Mouse (Mus musculus): ENCODE data around the gene Dnajb12. TPM values are rescaled to one million over a fixed set of nuclear protein-coding genes. Genes with fewer than 3 reads are reported as not detected.
A peak's percentile ranks its signal among the peaks of the same experiment; 100 is the strongest.

Gene Dnajb12
- polyA plus RNA-seq (2016; fragmentation: Nextera tagmentation; extraction: Ambion mirVana): 28.8 and 32.0 TPM in 2 replicates

DNA sequence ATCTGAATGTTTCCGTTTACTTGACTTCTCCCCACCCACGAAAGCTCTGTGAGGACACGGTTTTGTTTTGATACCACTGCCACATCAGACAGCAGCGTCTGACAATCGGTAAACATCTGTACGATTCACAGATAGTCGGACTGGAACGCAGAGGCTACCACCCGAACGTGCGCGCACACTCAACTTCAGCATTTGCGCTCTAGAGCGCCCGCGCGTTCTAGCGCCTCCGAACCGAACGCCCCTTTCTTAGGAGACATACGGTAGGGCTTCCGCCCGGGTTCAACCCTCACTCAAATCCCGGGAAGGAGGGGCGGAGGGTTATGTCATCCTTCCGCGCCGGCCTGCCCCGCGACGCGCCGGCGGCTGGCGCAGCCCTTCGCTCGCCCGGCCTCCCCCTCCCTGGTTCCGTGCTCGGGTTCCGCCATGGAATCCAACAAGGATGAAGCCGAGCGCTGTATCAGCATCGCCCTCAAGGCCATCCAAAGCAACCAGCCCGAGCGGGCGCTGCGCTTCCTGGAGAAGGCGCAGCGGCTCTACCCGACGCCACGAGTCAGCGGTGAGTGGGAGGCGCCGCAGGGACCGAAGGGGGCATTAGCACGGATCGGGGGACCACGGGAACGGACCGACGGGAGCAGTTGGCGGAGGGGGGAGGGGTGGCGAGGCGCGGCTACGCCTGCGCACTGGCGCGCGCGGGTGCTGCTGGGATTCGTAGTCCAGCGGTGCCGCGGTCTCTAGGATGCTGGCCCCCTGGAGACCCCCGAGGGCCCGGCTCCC, at the start of gene Dnajb12:
Gene Dnajb12, plus strand, starts transcription at position 302 of the 774 bp plus-strand sequence.
- H3K36me3 ChIP-seq: peaks cover 5% of the 10 kb centered on the region; the same call in 1 of the 2 replicates
- H3K4me3 ChIP-seq: peak within 1 kb of the TSS; percentile 84
- under 1% methylated on average over 80 of the region's 80 CpGs for WGBS
- peaks cover 20% of the 10 kb centered on the region for H3K4me1 ChIP-seq
- peak within 1 kb of the TSS; percentile 99 for H3K27ac ChIP-seq
- peak; percentile 96 for DNase-seq (ENCODE audit: low spot score)
- no peaks in the 10 kb centered on the region for H3K9me3 ChIP-seq
- H3K27me3 ChIP-seq (ENCODE audit: insufficient read depth, poor library complexity, severe bottlenecking): no peaks in the 10 kb centered on the region

GRCm38 (mm10) chr10:59829886-59830285, 49.5 kb upstream of the Dnajb12 start:
- 93% methylated on average over 6 of the region's 6 CpGs for WGBS
- Histone ChIP-seq H3K4me1 (0 out of 2 replicates have a peak, but pooled peaks cover 9% of the 10 kb centered on the region), H3K36me3 (peaks cover 49% of the 10 kb centered on the region), H3K27ac (no peak overlapping the region), H3K27me3 (ENCODE audit: insufficient read depth, poor library complexity, severe bottlenecking) (no peaks in the 10 kb centered on the region), H3K9me3 (no peaks in the 10 kb centered on the region), H3K4me3 (no peak overlapping the region)
- no peak for DNase-seq (ENCODE audit: low spot score)

DNA sequence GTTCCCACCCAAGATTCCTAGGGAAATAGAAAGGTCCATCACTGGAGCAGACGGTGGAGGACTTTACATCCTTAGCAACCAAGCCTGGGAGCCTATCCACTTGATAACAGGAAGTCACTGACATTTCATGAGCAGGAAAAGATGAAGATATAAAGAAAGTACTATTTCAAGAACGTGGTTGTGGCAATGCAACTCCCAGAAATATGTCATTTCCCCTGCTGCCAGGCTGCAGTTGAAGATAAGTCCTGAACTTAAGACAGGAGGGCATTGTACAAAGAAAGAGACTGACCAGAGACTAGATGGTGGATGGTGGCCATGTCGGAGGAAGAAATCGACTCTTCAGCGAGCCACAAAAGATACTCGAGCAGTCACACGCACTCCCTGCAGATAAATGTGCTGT, 47.4 kb upstream of the Dnajb12 start:
- 65% methylated on average over 7 of the region's 7 CpGs for WGBS
- Histone ChIP-seq H3K27me3 (ENCODE audit: insufficient read depth, poor library complexity, severe bottlenecking) (no peaks in the 10 kb centered on the region), H3K27ac (no peak overlapping the region), H3K4me1 (0 out of 2 replicates have a peak, but pooled peaks cover 2% of the 10 kb centered on the region), H3K4me3 (no peak overlapping the region), H3K36me3 (peaks cover 50% of the 10 kb centered on the region), H3K9me3 (no peaks in the 10 kb centered on the region)
- DNase-seq (ENCODE audit: low spot score): no peak

DNA sequence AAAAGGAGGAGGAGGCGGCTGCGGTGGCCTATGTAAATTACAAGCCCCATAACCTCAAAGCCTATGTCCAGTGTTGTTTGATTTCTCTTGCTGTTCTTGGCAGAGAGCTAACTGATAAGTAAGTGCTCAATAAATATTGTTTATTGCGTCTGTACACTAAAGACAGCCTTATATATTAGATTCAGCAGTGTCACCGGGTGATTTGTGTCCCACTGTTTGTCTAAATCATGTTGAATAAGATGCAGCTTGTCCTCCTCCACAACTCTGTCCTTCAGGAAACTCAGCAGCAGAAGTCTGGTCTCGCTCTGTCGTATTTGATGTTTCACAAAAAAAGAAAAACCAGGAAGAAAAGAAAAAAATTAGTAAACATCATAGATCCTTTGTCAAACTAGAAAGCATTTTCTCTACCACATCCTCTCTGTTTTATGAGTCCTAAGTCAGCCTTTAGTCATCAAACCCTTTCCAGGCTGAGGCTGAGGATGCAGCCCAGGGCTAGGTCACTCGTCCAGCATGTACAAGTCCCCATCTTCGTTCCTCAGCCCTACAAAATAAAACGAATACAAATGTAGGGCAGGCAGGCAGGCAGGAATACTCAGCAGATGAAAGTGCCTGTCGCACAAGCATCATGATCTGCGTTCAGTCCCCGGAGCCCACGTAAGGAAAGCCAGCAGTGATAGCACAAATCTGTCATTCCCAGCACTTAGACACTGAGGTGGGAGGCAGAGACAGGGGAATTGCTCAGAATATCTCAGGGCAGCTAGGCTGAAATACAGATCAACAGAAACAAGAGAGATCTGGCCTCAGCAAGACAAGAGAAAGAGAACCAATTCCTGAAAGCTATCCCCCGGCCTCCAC, 43.8 kb upstream of the Dnajb12 start:
- 0 out of 2 replicates have a peak, but pooled peaks cover 2% of the 10 kb centered on the region for H3K4me1 ChIP-seq
- H3K27me3 ChIP-seq (ENCODE audit: insufficient read depth, poor library complexity, severe bottlenecking): no peaks in the 10 kb centered on the region
- no peak overlapping the region for H3K4me3 ChIP-seq
- WGBS: 79% methylated on average over 14 of the region's 14 CpGs
- peaks cover 19% of the 10 kb centered on the region for H3K36me3 ChIP-seq
- H3K9me3 ChIP-seq: no peaks in the 10 kb centered on the region
- DNase-seq (ENCODE audit: low spot score): no peak
- no peak overlapping the region for H3K27ac ChIP-seq

DNA sequence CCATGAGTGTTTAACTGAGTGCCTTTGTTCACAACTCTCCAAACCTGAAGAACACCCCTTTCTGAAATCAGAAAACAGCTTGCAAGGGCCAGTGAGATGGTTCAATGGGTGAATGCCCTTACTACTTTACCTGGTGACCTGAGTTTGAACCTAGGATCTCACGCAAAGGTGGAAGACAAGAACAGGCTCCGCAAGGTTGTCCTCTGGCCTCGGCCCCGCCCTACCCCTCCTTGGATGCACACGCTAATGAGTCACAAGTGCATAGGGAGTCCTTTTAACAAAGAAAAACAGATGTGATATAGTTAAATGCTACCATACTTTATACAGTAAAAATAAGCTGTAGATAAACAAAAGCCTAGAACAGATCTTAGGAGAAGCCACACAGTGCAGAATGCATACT, 41.9 kb upstream of the Dnajb12 start:
- Histone ChIP-seq H3K4me1 (no peaks in the 10 kb centered on the region), H3K27me3 (ENCODE audit: insufficient read depth, poor library complexity, severe bottlenecking) (no peaks in the 10 kb centered on the region), H3K9me3 (no peaks in the 10 kb centered on the region), H3K36me3 (peaks cover 15% of the 10 kb centered on the region), H3K27ac (no peak overlapping the region), H3K4me3 (no peak overlapping the region)
- DNase-seq (ENCODE audit: low spot score): no peak
- WGBS: 93% methylated on average over 5 of the region's 5 CpGs

- Histone ChIP-seq H3K9me3 (no peaks in the 10 kb centered on the region), H3K36me3 (peaks cover 6% of the 10 kb centered on the region; the same call in 1 of the 2 replicates), H3K4me1 (no peaks in the 10 kb centered on the region), H3K27ac (no peak overlapping the region), H3K27me3 (ENCODE audit: insufficient read depth, poor library complexity, severe bottlenecking) (no peaks in the 10 kb centered on the region), H3K4me3 (no peak overlapping the region)
- no peak for DNase-seq (ENCODE audit: low spot score)
- 90% methylated on average over 8 of the region's 8 CpGs for WGBS
Measured at GRCm38 (mm10) chr10:59841434-59841833, 37.9 kb upstream of the Dnajb12 start.

DNA sequence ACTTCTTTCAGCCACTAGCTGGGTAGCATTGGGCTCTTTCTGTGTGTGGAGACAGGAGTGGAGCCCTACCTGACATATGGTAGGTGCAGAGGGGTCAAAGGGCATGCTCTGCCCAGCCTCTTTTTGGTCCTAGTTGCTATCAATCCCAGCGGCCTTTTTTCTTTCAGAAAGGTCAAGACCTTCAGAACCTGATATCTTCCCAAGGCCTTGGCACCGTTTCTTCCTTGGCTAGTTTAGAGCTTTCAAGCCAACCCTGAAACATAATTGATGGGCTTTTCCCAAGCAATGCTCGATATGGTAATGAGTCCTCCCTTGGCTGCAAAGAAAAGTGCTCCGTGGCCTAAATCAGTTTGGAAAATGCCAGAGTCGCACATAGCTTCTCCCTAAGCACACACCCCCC, 36.2 kb upstream of the Dnajb12 start:
- 45% methylated on average over 5 of the region's 5 CpGs for WGBS
- H3K4me3 ChIP-seq: no peak overlapping the region
- DNase-seq (ENCODE audit: low spot score): no peak
- H3K27me3 ChIP-seq (ENCODE audit: insufficient read depth, poor library complexity, severe bottlenecking): no peaks in the 10 kb centered on the region
- 0 out of 2 replicates have a peak, but pooled peaks cover under 1% of the 10 kb centered on the region for H3K4me1 ChIP-seq
- no peaks in the 10 kb centered on the region for H3K9me3 ChIP-seq
- no peak overlapping the region for H3K27ac ChIP-seq
- peaks cover 4% of the 10 kb centered on the region; the same call in 1 of the 2 replicates for H3K36me3 ChIP-seq

GRCm38 (mm10) chr10:59844686-59845085, 34.7 kb upstream of the Dnajb12 start:
- Histone ChIP-seq H3K4me1 (peaks cover 16% of the 10 kb centered on the region), H3K27me3 (ENCODE audit: insufficient read depth, poor library complexity, severe bottlenecking) (no peaks in the 10 kb centered on the region), H3K4me3 (no peak overlapping the region), H3K27ac (no peak overlapping the region), H3K9me3 (no peaks in the 10 kb centered on the region), H3K36me3 (peaks cover 4% of the 10 kb centered on the region; the same call in 1 of the 2 replicates)
- WGBS: 84% methylated on average over 9 of the region's 9 CpGs
- no peak for DNase-seq (ENCODE audit: low spot score)

DNA sequence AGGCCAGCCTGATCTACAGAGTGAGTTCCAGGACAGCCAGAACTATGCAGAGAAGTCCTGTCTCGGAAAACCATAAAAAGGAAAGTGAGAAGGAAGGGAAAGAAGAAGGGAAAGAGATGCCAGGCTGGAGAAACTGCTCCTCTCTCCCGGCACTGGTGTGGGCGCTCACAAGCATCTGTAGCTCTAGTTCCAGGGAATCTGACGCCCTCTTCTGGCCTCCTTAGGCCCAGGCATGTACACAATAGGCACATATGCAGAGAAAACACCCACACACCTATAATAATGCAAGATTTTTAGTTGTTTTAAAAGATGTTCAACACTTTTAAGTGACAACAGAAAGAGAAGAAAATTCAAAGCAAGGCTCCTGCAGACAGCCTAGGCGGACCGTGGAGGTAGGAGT, 32.9 kb upstream of the Dnajb12 start:
- Histone ChIP-seq H3K36me3 (peaks cover 4% of the 10 kb centered on the region; the same call in 1 of the 2 replicates), H3K27me3 (ENCODE audit: insufficient read depth, poor library complexity, severe bottlenecking) (no peaks in the 10 kb centered on the region), H3K4me1 (peaks cover 16% of the 10 kb centered on the region), H3K27ac (no peak overlapping the region), H3K9me3 (no peaks in the 10 kb centered on the region), H3K4me3 (no peak overlapping the region)
- WGBS: 77% methylated on average over 6 of the region's 6 CpGs
- DNase-seq (ENCODE audit: low spot score): no peak

- 0 out of 2 replicates have a peak overlapping the region, but pooled peaks have one; percentile 22 for H3K27ac ChIP-seq
- 75% methylated on average over 11 of the region's 11 CpGs for WGBS
- H3K27me3 ChIP-seq (ENCODE audit: insufficient read depth, poor library complexity, severe bottlenecking): no peaks in the 10 kb centered on the region
- H3K4me1 ChIP-seq: peaks cover 16% of the 10 kb centered on the region
- DNase-seq (ENCODE audit: low spot score): no peak
- no peak overlapping the region for H3K4me3 ChIP-seq
- H3K9me3 ChIP-seq: no peaks in the 10 kb centered on the region
- H3K36me3 ChIP-seq: no peaks in the 10 kb centered on the region
Measured at GRCm38 (mm10) chr10:59848079-59848877, 31.1 kb upstream of the Dnajb12 start.

GRCm38 (mm10) chr10:59848953-59849352, 30.4 kb upstream of the Dnajb12 start:
- no peaks in the 10 kb centered on the region for H3K9me3 ChIP-seq
- H3K27ac ChIP-seq: 0 out of 2 replicates have a peak overlapping the region, but pooled peaks have one; percentile 36
- DNase-seq (ENCODE audit: low spot score): no peak
- no peak overlapping the region for H3K4me3 ChIP-seq
- H3K4me1 ChIP-seq: peaks cover 16% of the 10 kb centered on the region
- no peaks in the 10 kb centered on the region for H3K27me3 ChIP-seq (ENCODE audit: insufficient read depth, poor library complexity, severe bottlenecking)
- WGBS: 49% methylated on average over 9 of the region's 9 CpGs
- H3K36me3 ChIP-seq: no peaks in the 10 kb centered on the region

DNA sequence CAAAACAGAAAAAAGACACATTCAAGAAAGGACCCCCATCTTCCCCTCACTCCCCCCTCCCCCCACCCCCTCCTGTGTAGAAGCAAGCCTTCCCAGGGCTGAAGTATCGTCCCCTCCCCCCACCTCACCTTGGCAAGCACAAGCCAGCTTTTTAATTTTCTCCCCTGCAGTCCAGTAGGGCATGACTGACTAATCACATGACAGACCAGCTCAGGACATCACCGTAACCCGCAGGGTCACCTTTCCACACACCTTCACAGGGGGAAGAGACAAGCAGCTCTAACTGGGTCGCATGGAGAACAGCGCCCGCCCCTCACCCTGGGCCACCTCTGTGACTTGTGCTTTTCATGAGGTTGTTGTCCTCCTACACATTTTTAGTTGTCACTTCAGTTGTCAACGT, 30.0 kb upstream of the Dnajb12 start:
- Histone ChIP-seq H3K27ac (no peak overlapping the region), H3K27me3 (ENCODE audit: insufficient read depth, poor library complexity, severe bottlenecking) (no peaks in the 10 kb centered on the region), H3K9me3 (no peaks in the 10 kb centered on the region), H3K4me3 (no peak overlapping the region), H3K36me3 (no peaks in the 10 kb centered on the region), H3K4me1 (peaks cover 16% of the 10 kb centered on the region)
- DNase-seq (ENCODE audit: low spot score): no peak
- WGBS: 79% methylated on average over 7 of the region's 7 CpGs
